Mouse (Mus musculus) lung, adult 2 months (tissue): ENCODE measurements around the gene Mettl23.

Source experiments
- CTCF ChIP-seq: fragments of 200-500 bp; IDR thresholded peaks from 2 replicates; pipeline ENCODE4 v1.5.1; 2011; ENCODE audit warnings: mild to moderate bottlenecking, low read length, control low read depth; ENCODE audit not compliant: insufficient read depth
- POLR2A ChIP-seq: fragments of 200-500 bp; IDR thresholded peaks from 2 replicates; pipeline ENCODE4 v1.6.1; 2011; ENCODE audit warnings: low read depth, mild to moderate bottlenecking, control low read depth, low read length, borderline replicate concordance; ENCODE audit errors: extremely low read depth

- TF ChIP-seq POLR2A (no peak), CTCF (no peak)
Measured at GRCm38 (mm10) chr11:116854279-116854678, 11.2 kb downstream of the Mettl23 start.
